Mouse (Mus musculus): ENCODE measurements at regions not wholly inside any gene's neighbourhood (a gene's known extent, or its start where the extent isn't known, plus 50 kb on each side); places are given as distances from the start of the nearest gene placed in this dataset.

DNA sequence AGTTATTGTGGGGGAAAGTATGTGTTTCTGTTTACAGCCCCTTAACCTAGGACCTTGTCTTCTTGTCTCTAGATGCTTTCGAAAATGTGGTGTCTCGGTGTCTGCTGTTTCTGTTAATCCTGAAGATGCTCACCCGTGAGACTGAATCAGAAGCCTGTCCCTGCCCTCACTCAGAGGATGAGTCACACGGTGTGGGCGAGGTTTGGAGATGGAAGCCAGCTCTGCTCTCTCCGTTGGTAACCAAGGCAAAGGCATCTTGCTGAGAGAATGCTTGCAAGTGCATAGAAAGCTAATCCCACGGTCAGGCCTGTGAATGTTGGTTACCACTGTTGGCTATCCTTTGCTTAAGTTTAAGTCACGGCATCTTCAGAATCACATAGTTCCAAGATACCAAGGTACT lies 72.9 kb upstream of the Scel start:
- no peak for TF ChIP-seq CTCF (IDR thresholded peaks at IDR 0.05; ENCODE audit: insufficient read depth, low read length)
- no peak for TF ChIP-seq POLR2A (IDR thresholded peaks at IDR 0.05; ENCODE audit: borderline replicate concordance, extremely low read depth, low read depth, low read length)

Data from lung, adult 2 months (tissue).